Comparison of ENCODE assay signal across 24 mouse cellular contexts in the genomic region with DNA sequence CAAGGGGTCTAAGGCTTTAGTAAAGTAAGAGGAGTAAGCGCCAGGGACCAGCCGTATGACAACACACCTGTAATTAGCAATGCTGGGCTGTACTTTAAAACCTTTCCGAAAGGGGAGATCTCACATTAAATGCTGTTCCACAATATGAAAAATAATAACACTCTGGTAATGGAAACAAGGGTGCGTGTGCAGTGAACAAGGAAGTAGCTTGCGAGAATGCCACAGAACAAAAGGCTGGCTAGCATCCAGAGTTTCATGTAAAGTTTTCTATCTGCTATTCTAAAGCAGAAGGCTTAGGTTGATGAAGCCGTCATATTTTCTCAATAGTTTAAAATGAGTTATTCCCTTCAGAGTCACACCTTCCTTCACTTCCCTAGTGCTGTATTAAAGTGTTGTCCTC.
A peak's percentile ranks its signal among the peaks of the same experiment; 100 is the strongest.
DNase-seq lines count a peak whose midpoint lies in the region; ATAC-seq and TF ChIP-seq lines count a peak whose summit lies in the region.
"Had no signal": no experiment of that assay in that cellular context is flagged by ENCODE, and none has a peak within 500 bp of the region (broad histone marks: within the 10 kb centered on the region; RNA-seq: fewer than 3 reads in every experiment).

No protein-coding gene starts in this region.

- no peak for TF ChIP-seq POLR2A in MEL (IDR thresholded peaks at IDR 0.05; ENCODE audit: control insufficient read depth in 1 of 2, insufficient read depth in 1 of 2, low read depth in 1 of 2, low read length in 2 of 2, poor library complexity in 1 of 2)

- no peaks in the 10 kb centered on the region for H3K36me3 ChIP-seq in lung, embryonic 15.5 days
- peaks cover 0 to 4% of the 10 kb centered on the region in 2 experiments; a peak in 2 of 4 replicates for H3K36me3 ChIP-seq in MEL (ENCODE audit: control insufficient read depth in 1 of 2, insufficient read depth in 2 of 2, low read length in 2 of 2)
- no peaks in the 10 kb centered on the region for H3K36me3 ChIP-seq in stomach, embryonic 16.5 days (ENCODE audit: control insufficient read depth, insufficient read depth, low read length)
- H3K36me3 ChIP-seq: forebrain, embryonic 10.5 days; hindbrain, embryonic 10.5 days; hindbrain, embryonic 13.5 days had no signal

- TF ChIP-seq CTCF in MEL (IDR thresholded peaks at IDR 0.05 in 2 of 3, conservative IDR thresholded peaks at IDR 0.05 in 1 of 3; ENCODE audit: control insufficient read depth in 1 of 3, insufficient read depth in 1 of 3, low read depth in 2 of 3, low read length in 3 of 3, poor library complexity in 1 of 3, severe bottlenecking in 1 of 3), result no peak

- H3K9me3 ChIP-seq in lung, embryonic 15.5 days, result no peaks in the 10 kb centered on the region
- H3K9me3 ChIP-seq in MEL (replicated peaks; ENCODE audit: insufficient read depth, low read length), result no peaks in the 10 kb centered on the region
- no peaks in the 10 kb centered on the region for H3K9me3 ChIP-seq in stomach, embryonic 16.5 days (replicated peaks; ENCODE audit: control insufficient read depth, low read length)
- H3K9me3 ChIP-seq: forebrain, embryonic 10.5 days; forebrain, embryonic 13.5 days; hindbrain, embryonic 10.5 days; hindbrain, embryonic 13.5 days had no signal

- H3K9ac ChIP-seq in lung, embryonic 15.5 days, result no peak overlapping the region
- H3K9ac ChIP-seq in MEL (ENCODE audit: control insufficient read depth, low read depth, low read length, poor library complexity, severe bottlenecking), result no peak overlapping the region
- no peak overlapping the region for H3K9ac ChIP-seq in stomach, embryonic 16.5 days (ENCODE audit: low read length)
- H3K9ac ChIP-seq: forebrain, embryonic 13.5 days; hindbrain, embryonic 13.5 days had no signal

- no peak for TF ChIP-seq RAD21 in MEL (IDR thresholded peaks at IDR 0.05; ENCODE audit: low read depth, low read length)

- no peak for ATAC-seq in lung, embryonic 15.5 days (ENCODE audit: borderline replicate concordance, extremely low read depth, low FRiP score, low TSS enrichment)
- peak; percentile 72 for ATAC-seq in common myeloid progenitor, adult 5-6 weeks (replicated peaks; ENCODE audit: low read depth, poor library complexity, severe bottlenecking)
- ATAC-seq in stomach, embryonic 16.5 days (ENCODE audit: insufficient read depth, low FRiP score), result no peak
- ATAC-seq in cerebellum, adult (ENCODE audit: insufficient number of reproducible peaks, low FRiP score, low TSS enrichment), result no peak
- ATAC-seq: activated CD4-positive, CD25-positive, alpha-beta regulatory T cell, adult 4 months; CD4-positive, CD25-positive, alpha-beta regulatory T cell, adult 4 months; forebrain, embryonic 13.5 days; forebrain, embryonic 16.5 days; hindbrain, embryonic 16.5 days had no signal

- H3K79me2 ChIP-seq in MEL (ENCODE audit: control insufficient read depth, insufficient read depth, low read length, poor library complexity), result no peaks in the 10 kb centered on the region

- no peak overlapping the region for H3K4me2 ChIP-seq in lung, embryonic 15.5 days
- no peak overlapping the region for H3K4me2 ChIP-seq in stomach, embryonic 16.5 days (ENCODE audit: low read depth, low read length)
- H3K4me2 ChIP-seq: forebrain, embryonic 13.5 days; heart, embryonic 11.5 days; hindbrain, embryonic 13.5 days had no signal

- 61% methylated on average over 6 of the region's 6 CpGs for WGBS in lung, embryonic 15.5 days
- WGBS in stomach, embryonic 16.5 days, result 60% methylated on average over 6 of the region's 6 CpGs

- TF ChIP-seq EP300 in MEL (IDR thresholded peaks at IDR 0.05; ENCODE audit: low read depth in 1 of 2, low read length in 2 of 2), result no peak

- no peak overlapping the region for H3K4me3 ChIP-seq in lung, embryonic 15.5 days
- H3K4me3 ChIP-seq in MEL (ENCODE audit: control insufficient read depth in 1 of 2, insufficient read depth in 1 of 2, low read depth in 2 of 2, low read length in 2 of 2), result no peak overlapping the region
- no peak overlapping the region for H3K4me3 ChIP-seq in stomach, embryonic 16.5 days (replicated peaks; ENCODE audit: low read length)
- H3K4me3 ChIP-seq: forebrain, embryonic 10.5 days; forebrain, embryonic 13.5 days; heart, adult 2 months; hindbrain, embryonic 10.5 days; hindbrain, embryonic 13.5 days had no signal

- no peaks in the 10 kb centered on the region for H3K27me3 ChIP-seq in lung, embryonic 15.5 days
- no peaks in the 10 kb centered on the region for H3K27me3 ChIP-seq in MEL (ENCODE audit: control insufficient read depth in 1 of 2, insufficient read depth in 2 of 2, low read length in 2 of 2)
- no peaks in the 10 kb centered on the region for H3K27me3 ChIP-seq in stomach, embryonic 16.5 days (ENCODE audit: control insufficient read depth, insufficient read depth, low read length)
- H3K27me3 ChIP-seq: forebrain, embryonic 13.5 days; hindbrain, embryonic 13.5 days had no signal

- 0 out of 2 replicates have a peak overlapping the region, but pooled peaks have one; percentile 2 for H3K27ac ChIP-seq in lung, embryonic 15.5 days
- H3K27ac ChIP-seq in MEL (ENCODE audit: control insufficient read depth, low read depth, low read length), result no peak overlapping the region
- peak overlapping the region; percentile 46; the same call in 1 of the 2 replicates for H3K27ac ChIP-seq in stomach, embryonic 16.5 days (ENCODE audit: low read length)
- H3K27ac ChIP-seq: forebrain, embryonic 10.5 days; forebrain, embryonic 13.5 days; heart, adult 2 months; hindbrain, embryonic 10.5 days; hindbrain, embryonic 13.5 days had no signal

- no peak for DNase-seq in lung, postnatal 14 days
- peak; percentile 65 for DNase-seq in MEL (ENCODE audit: low read depth, low spot score)
- no peak for DNase-seq in heart, adult 8-10 months (ENCODE audit: low spot score)
- DNase-seq: adrenal gland, postnatal 10 days; cerebellum, adult 11-12 months; cerebellum, adult 8-10 months; cerebellum, postnatal 10 days; cerebellum, postnatal 36 days; gastrocnemius, postnatal 10 days; gastrocnemius, postnatal 36 days; heart, adult 2 months had no signal

- peaks cover 10% of the 10 kb centered on the region for H3K4me1 ChIP-seq in lung, embryonic 15.5 days
- peaks cover 4 to 6% of the 10 kb centered on the region in 2 experiments; a peak in 3 of 4 replicates for H3K4me1 ChIP-seq in MEL (ENCODE audit: control insufficient read depth in 1 of 2, insufficient read depth in 2 of 2, low read length in 2 of 2)
- no peaks in the 10 kb centered on the region for H3K4me1 ChIP-seq in stomach, embryonic 16.5 days (ENCODE audit: control insufficient read depth, insufficient read depth, low read length)
- H3K4me1 ChIP-seq: forebrain, embryonic 10.5 days; forebrain, embryonic 13.5 days; hindbrain, embryonic 10.5 days; hindbrain, embryonic 13.5 days had no signal

TF ChIP-seq in MEL, 35 proteins besides CTCF, POLR2A, EP300 and RAD21:
- TF ChIP-seq SMC3 (IDR thresholded peaks at IDR 0.05; ENCODE audit: low read depth, low read length), result no peak
- TF ChIP-seq MYB (IDR thresholded peaks at IDR 0.05; ENCODE audit: low read depth, low read length), result no peak
- TF ChIP-seq BHLHE40 (IDR thresholded peaks at IDR 0.05; ENCODE audit: borderline replicate concordance, low read depth, low read length), result no peak
- no peak for TF ChIP-seq TCF12 (IDR thresholded peaks at IDR 0.05; ENCODE audit: low read depth, low read length)
- TF ChIP-seq ELF1 (IDR thresholded peaks at IDR 0.05; ENCODE audit: low read depth, low read length), result peak; percentile 49; the same call in 1 of the 2 replicates
